19 mouse cellular contexts compared by ENCODE assay signal in genomic region chr2:25569323-25569722, GRCm38 (mm10). TPM values are rescaled to one million over a fixed set of nuclear protein-coding genes. Genes with fewer than 3 reads are reported as not detected.
DNase-seq lines count a peak whose midpoint lies in the region; ATAC-seq and TF ChIP-seq lines count a peak whose summit lies in the region.
"Had no signal": no experiment of that assay in that cellular context is flagged by ENCODE, and none has a peak within 500 bp of the region (broad histone marks: within the 10 kb centered on the region; RNA-seq: fewer than 3 reads in every experiment).

No protein-coding gene starts in this region.

- no peak overlapping the region for H3K4me3 ChIP-seq in stomach, embryonic 16.5 days (replicated peaks; ENCODE audit: low read length)
- no peak overlapping the region for H3K4me3 ChIP-seq in stomach, postnatal 0 days (ENCODE audit: low read depth, low read length)
- peak overlapping the region; percentile 46 for H3K4me3 ChIP-seq in intestine, postnatal 0 days (ENCODE audit: low read depth, low read length)
- H3K4me3 ChIP-seq: embryonic facial prominence, embryonic 13.5 days; embryonic facial prominence, embryonic 15.5 days; erythroblast, embryonic 14.5 days; forebrain, embryonic 10.5 days; forebrain, embryonic 12.5 days had no signal

- TF ChIP-seq EP300 in stomach, postnatal 0 days (optimal IDR thresholded peaks at IDR 0.05) = no peak

- 0 out of 2 replicates have a peak overlapping the region, but pooled peaks have one; percentile 2 for H3K9ac ChIP-seq in stomach, embryonic 16.5 days (ENCODE audit: low read length)
- H3K9ac ChIP-seq in stomach, postnatal 0 days (ENCODE audit: low read length) = no peak overlapping the region
- peak overlapping the region; percentile 51; the same call in 1 of the 2 replicates for H3K9ac ChIP-seq in intestine, postnatal 0 days (ENCODE audit: low read depth, low read length)
- H3K9ac ChIP-seq: embryonic facial prominence, embryonic 13.5 days; embryonic facial prominence, embryonic 15.5 days; forebrain, embryonic 12.5 days had no signal

- no peaks in the 10 kb centered on the region for H3K9me3 ChIP-seq in stomach, embryonic 16.5 days (replicated peaks; ENCODE audit: control insufficient read depth, low read length)
- H3K9me3 ChIP-seq in stomach, postnatal 0 days (ENCODE audit: control insufficient read depth, low read length) = no peaks in the 10 kb centered on the region
- no peaks in the 10 kb centered on the region for H3K9me3 ChIP-seq in intestine, postnatal 0 days (ENCODE audit: control insufficient read depth)
- H3K9me3 ChIP-seq: embryonic facial prominence, embryonic 13.5 days; embryonic facial prominence, embryonic 15.5 days; forebrain, embryonic 10.5 days; forebrain, embryonic 12.5 days had no signal

- WGBS in stomach, embryonic 16.5 days = 85% methylated on average over 3 of the region's 3 CpGs
- 91% methylated on average over 3 of the region's 3 CpGs for WGBS in stomach, postnatal 0 days
- 70% methylated on average over 3 of the region's 3 CpGs for WGBS in intestine, postnatal 0 days

- no peak for TF ChIP-seq CTCF in stomach, postnatal 0 days (IDR thresholded peaks at IDR 0.05; ENCODE audit: low read depth)
- no peak for TF ChIP-seq CTCF in intestine, postnatal 0 days (IDR thresholded peaks at IDR 0.05; ENCODE audit: low read depth)

- H3K4me2 ChIP-seq in stomach, embryonic 16.5 days (ENCODE audit: low read depth, low read length) = no peak overlapping the region
- no peak overlapping the region for H3K4me2 ChIP-seq in stomach, postnatal 0 days (replicated peaks; ENCODE audit: low read depth)
- H3K4me2 ChIP-seq in intestine, postnatal 0 days (replicated peaks; ENCODE audit: low read depth) = peak overlapping the region; percentile 64
- H3K4me2 ChIP-seq: embryonic facial prominence, embryonic 13.5 days; embryonic facial prominence, embryonic 15.5 days; forebrain, embryonic 12.5 days had no signal

- 0 out of 2 replicates have a peak, but pooled peaks cover 7% of the 10 kb centered on the region for H3K36me3 ChIP-seq in stomach, embryonic 16.5 days (ENCODE audit: control insufficient read depth, insufficient read depth, low read length)
- H3K36me3 ChIP-seq in stomach, postnatal 0 days (ENCODE audit: control insufficient read depth, insufficient read depth, low read length) = peaks cover 4% of the 10 kb centered on the region; the same call in 1 of the 2 replicates
- peaks cover 51% of the 10 kb centered on the region for H3K36me3 ChIP-seq in intestine, postnatal 0 days (ENCODE audit: control insufficient read depth, insufficient read depth)

- no peak overlapping the region; the same call in 1 of the 2 replicates for H3K27ac ChIP-seq in stomach, embryonic 16.5 days (ENCODE audit: low read length)
- no peak overlapping the region for H3K27ac ChIP-seq in stomach, postnatal 0 days (replicated peaks)
- H3K27ac ChIP-seq in intestine, postnatal 0 days (ENCODE audit: low read depth, low read length) = peak overlapping the region; percentile 91
- H3K27ac ChIP-seq: embryonic facial prominence, embryonic 13.5 days; embryonic facial prominence, embryonic 15.5 days; forebrain, embryonic 10.5 days; forebrain, embryonic 12.5 days had no signal

- peak; percentile 38 for DNase-seq in cerebellum, adult 9-11 months
- DNase-seq in stomach, postnatal 0 days (ENCODE audit: low spot score) = no peak
- DNase-seq: adrenal gland, adult 2 months; adrenal gland, postnatal 25 days; B cell, adult 2 months; cerebellum, adult 9-10 months; cerebellum, postnatal 14 days; embryo, embryonic 11 days had no signal

- peaks cover 8% of the 10 kb centered on the region for H3K4me1 ChIP-seq in stomach, embryonic 16.5 days (ENCODE audit: control insufficient read depth, insufficient read depth, low read length)
- H3K4me1 ChIP-seq in stomach, postnatal 0 days (replicated peaks; ENCODE audit: control insufficient read depth, insufficient read depth) = no peaks in the 10 kb centered on the region
- 0 out of 2 replicates have a peak, but pooled peaks cover 3% of the 10 kb centered on the region for H3K4me1 ChIP-seq in intestine, postnatal 0 days (replicated peaks; ENCODE audit: control insufficient read depth, insufficient read depth, low read length)

- no peaks in the 10 kb centered on the region for H3K27me3 ChIP-seq in stomach, embryonic 16.5 days (ENCODE audit: control insufficient read depth, insufficient read depth, low read length)
- no peaks in the 10 kb centered on the region for H3K27me3 ChIP-seq in stomach, postnatal 0 days (ENCODE audit: control insufficient read depth, insufficient read depth, low read length)
- no peaks in the 10 kb centered on the region for H3K27me3 ChIP-seq in intestine, postnatal 0 days (replicated peaks; ENCODE audit: control insufficient read depth, insufficient read depth, low read length)
- H3K27me3 ChIP-seq: embryonic facial prominence, embryonic 13.5 days; embryonic facial prominence, embryonic 15.5 days; forebrain, embryonic 12.5 days had no signal

- no peak for ATAC-seq in cerebellum, adult (ENCODE audit: insufficient number of reproducible peaks, low FRiP score, low TSS enrichment)
- no peak for ATAC-seq in stomach, embryonic 16.5 days (ENCODE audit: insufficient read depth, low FRiP score)
- ATAC-seq in stomach, postnatal 0 days (ENCODE audit: low FRiP score, low TSS enrichment) = no peak
- no peak for ATAC-seq in intestine, postnatal 0 days
- ATAC-seq in CD4-positive, CD25-positive, alpha-beta regulatory T cell, adult 4 months = no peak
- ATAC-seq: forebrain, embryonic 14.5 days; forebrain, embryonic 16.5 days had no signal

RNA-seq across cellular contexts. Expression of gene Mamdc4, which starts 5.3 kb away (rescaled TPM):
- polyA plus RNA-seq in stomach, embryonic 16.5 days (2015; fragmentation: Nextera tagmentation; extraction: Ambion mirVana) = 74.0 and 87.4 TPM in 2 replicates
- polyA plus RNA-seq in stomach, postnatal 0 days (2015; fragmentation: Nextera tagmentation; extraction: Ambion mirVana) = 0.34 and 0.55 TPM in 2 replicates
- polyA plus RNA-seq in intestine, postnatal 0 days (2015; fragmentation: Nextera tagmentation; extraction: Ambion mirVana) = 588 and 718 TPM in 2 replicates
- 1 to 10 TPM; 1.6 to 4.7 TPM for polyA plus RNA-seq in CD4-positive, CD25-positive, alpha-beta regulatory T cell, adult 4 months (2017; shearing (Covaris generic))

RNA-seq across cellular contexts. Expression of gene Phpt1, which starts 5.7 kb away (rescaled TPM):
- 120 and 123 TPM in 2 replicates for polyA plus RNA-seq in stomach, embryonic 16.5 days (2015; fragmentation: Nextera tagmentation; extraction: Ambion mirVana)
- polyA plus RNA-seq in stomach, postnatal 0 days (2015; fragmentation: Nextera tagmentation; extraction: Ambion mirVana) = 87.0 and 87.5 TPM in 2 replicates
- 116 TPM in 2 replicates for polyA plus RNA-seq in intestine, postnatal 0 days (2015; fragmentation: Nextera tagmentation; extraction: Ambion mirVana)
- 10 to 100 TPM; 53.9 to 66.8 TPM for polyA plus RNA-seq in CD4-positive, CD25-positive, alpha-beta regulatory T cell, adult 4 months (2017; shearing (Covaris generic))

RNA-seq across cellular contexts. Expression of gene Edf1, which starts 11.7 kb away (rescaled TPM):
- polyA plus RNA-seq in stomach, embryonic 16.5 days (2015; fragmentation: Nextera tagmentation; extraction: Ambion mirVana) = 377 and 401 TPM in 2 replicates
- polyA plus RNA-seq in stomach, postnatal 0 days (2015; fragmentation: Nextera tagmentation; extraction: Ambion mirVana) = 351 and 372 TPM in 2 replicates
- polyA plus RNA-seq in intestine, postnatal 0 days (2015; fragmentation: Nextera tagmentation; extraction: Ambion mirVana) = 481 and 496 TPM in 2 replicates
- polyA plus RNA-seq in CD4-positive, CD25-positive, alpha-beta regulatory T cell, adult 4 months (2017; shearing (Covaris generic)) = 100 to 1,000 TPM; 257 to 281 TPM

RNA-seq across cellular contexts. Expression of gene Ajm1, which starts 12.2 kb away (rescaled TPM):
- 0.26 and 0.94 TPM in 2 replicates for polyA plus RNA-seq in stomach, embryonic 16.5 days (2015; fragmentation: Nextera tagmentation; extraction: Ambion mirVana)
- 0.29 and 0.52 TPM in 2 replicates for polyA plus RNA-seq in stomach, postnatal 0 days (2015; fragmentation: Nextera tagmentation; extraction: Ambion mirVana)
- 0.68 and 0.78 TPM in 2 replicates for polyA plus RNA-seq in intestine, postnatal 0 days (2015; fragmentation: Nextera tagmentation; extraction: Ambion mirVana)
- not detected for polyA plus RNA-seq in CD4-positive, CD25-positive, alpha-beta regulatory T cell, adult 4 months (2017; shearing (Covaris generic))
- polyA plus RNA-seq: erythroblast, embryonic 14.5 days had no signal

RNA-seq across cellular contexts. Expression of gene Traf2, which starts 22.6 kb away (rescaled TPM):
- polyA plus RNA-seq in stomach, embryonic 16.5 days (2015; fragmentation: Nextera tagmentation; extraction: Ambion mirVana) = 31.5 and 32.1 TPM in 2 replicates
- 15.9 and 16.0 TPM in 2 replicates for polyA plus RNA-seq in stomach, postnatal 0 days (2015; fragmentation: Nextera tagmentation; extraction: Ambion mirVana)
- 16.4 and 18.7 TPM in 2 replicates for polyA plus RNA-seq in intestine, postnatal 0 days (2015; fragmentation: Nextera tagmentation; extraction: Ambion mirVana)
- polyA plus RNA-seq in CD4-positive, CD25-positive, alpha-beta regulatory T cell, adult 4 months (2017; shearing (Covaris generic)) = 100 to 1,000 TPM in 1 of 2 experiments, 10 to 100 TPM in 1; 83.7 to 125 TPM

Comparison
In these comparisons a context has a peak if more than half of its experiments do, and no peak if none do; other contexts are left out.
1. RNA of gene Mamdc4, which starts 5.3 kb away (polyA plus RNA-seq): 588 to 718 TPM in intestine, postnatal 0 days and 74.0 to 87.4 TPM in stomach, embryonic 16.5 days; 1.6 to 4.7 TPM in CD4-positive, CD25-positive, alpha-beta regulatory T cell, adult 4 months and 0.34 to 0.55 TPM in stomach, postnatal 0 days; every median in the first group is over 10 times any median in the second.